Mouse (Mus musculus) forebrain, embryonic 13.5 days (tissue): Measurements from ENCODE around the gene Pigg. TPM values are rescaled to one million over a fixed set of nuclear protein-coding genes. Genes with fewer than 3 reads are reported as not detected.

ENCODE experiments used
- ATAC-seq: fragments of 200-750 bp; cut with Nextera tagmentation; 2 replicates; pipeline ENCODE4 v1.8.0; 2017
- H3K27ac ChIP-seq: fragments of 300-500 bp; sonication (generic); 2 replicates; pipeline ENCODE4 v1.5.1; 2015; ENCODE audit warnings: inconsistent platforms, mild to moderate bottlenecking, moderate library complexity
- H3K27me3 ChIP-seq: fragments of 300-500 bp; sonication (generic); 2 replicates; pipeline ENCODE4 v1.6.1; 2015; ENCODE audit warnings: mild to moderate bottlenecking, inconsistent platforms
- H3K36me3 ChIP-seq: fragments of 300-500 bp; sonication (generic); 2 replicates; pipeline ENCODE4 v1.6.1; 2015; ENCODE audit warnings: mild to moderate bottlenecking, inconsistent platforms; ENCODE audit not compliant: poor library complexity, severe bottlenecking
- H3K4me1 ChIP-seq: fragments of 300-500 bp; sonication (generic); 2 replicates; pipeline ENCODE4 v1.6.1; 2015; ENCODE audit warnings: inconsistent platforms
- H3K4me2 ChIP-seq: fragments of 300-500 bp; sonication (generic); 2 replicates; pipeline ENCODE4 v1.6.1; 2015; ENCODE audit warnings: inconsistent platforms, mild to moderate bottlenecking, moderate library complexity
- H3K4me3 ChIP-seq: fragments of 300-500 bp; sonication (generic); 2 replicates; pipeline ENCODE4 v1.5.1; 2015; ENCODE audit warnings: mild to moderate bottlenecking, inconsistent platforms
- H3K9ac ChIP-seq: fragments of 300-500 bp; sonication (generic); 2 replicates; pipeline ENCODE4 v1.6.1; 2015; ENCODE audit warnings: mild to moderate bottlenecking, inconsistent platforms
- H3K9me3 ChIP-seq: fragments of 300-500 bp; sonication (generic); replicated peaks from 2 replicates; pipeline ENCODE4 v1.6.1; 2016; ENCODE audit warnings: inconsistent platforms
- WGBS: fragments of 180-500 bp; shearing (Covaris S2); methylation state at CpG from one replicate; pipeline ENCODE4 v1.1.7; 2015; 5-methylcytosine and 5-hydroxymethylcytosine counted together
- polyA plus RNA-seq: library from polyadenylated mRNA; unstranded; fragments of >200 nt; fragmentation: Nextera tagmentation; extraction: Ambion mirVana; gene quantifications from 2 replicates; pipeline ENCODE4 v1.2.1, GENCODE M21; 2015

Gene Pigg
- polyA plus RNA-seq, 1 experiment from 2014 or later = 6.0 TPM

GRCm38 (mm10) chr5:108362330-108362729, 49.9 kb downstream of the Pigg start:
- ATAC-seq = no peak
- 32% methylated on average over 3 of the region's 3 CpGs for WGBS
- H3K4me1 ChIP-seq = peaks cover 14% of the 10 kb centered on the region
- H3K4me3 ChIP-seq = no peak overlapping the region
- no peak overlapping the region for H3K27ac ChIP-seq
- H3K36me3 ChIP-seq = no peaks in the 10 kb centered on the region
- H3K4me2 ChIP-seq = no peak overlapping the region
- no peak overlapping the region for H3K9ac ChIP-seq
- peaks cover 50% of the 10 kb centered on the region for H3K27me3 ChIP-seq
- 0 out of 2 replicates have a peak, but pooled peaks cover 5% of the 10 kb centered on the region for H3K9me3 ChIP-seq

- 2% methylated on average over 60 of the region's 60 CpGs for WGBS
- Histone ChIP-seq H3K9ac (peak overlapping the region; percentile 64), H3K4me2 (peak overlapping the region; percentile 87), H3K27me3 (peaks cover 89% of the 10 kb centered on the region), H3K4me1 (peaks cover 30% of the 10 kb centered on the region), H3K36me3 (no peaks in the 10 kb centered on the region), H3K4me3 (peak overlapping the region; percentile 58), H3K9me3 (no peaks in the 10 kb centered on the region), H3K27ac (no peak overlapping the region)
- ATAC-seq = peak; percentile 12; the same call in 1 of the 2 replicates
These were observed 54.0 kb downstream of the Pigg start for GRCm38 (mm10) chr5:108366328-108366983.

GRCm38 (mm10) chr5:108366984-108367841, 54.8 kb downstream of the Pigg start:
- H3K4me3 ChIP-seq = peak overlapping the region; percentile 58
- peaks cover 97% of the 10 kb centered on the region for H3K27me3 ChIP-seq
- peaks cover 30% of the 10 kb centered on the region for H3K4me1 ChIP-seq
- H3K9me3 ChIP-seq = no peaks in the 10 kb centered on the region
- H3K4me2 ChIP-seq = peak overlapping the region; percentile 87
- H3K36me3 ChIP-seq = no peaks in the 10 kb centered on the region
- H3K9ac ChIP-seq = peak overlapping the region; percentile 64
- ATAC-seq = peak; percentile 67
- WGBS = under 1% methylated on average over 89 of the region's 100 CpGs
- no peak overlapping the region for H3K27ac ChIP-seq

GRCm38 (mm10) chr5:108367871-108368332, 55.5 kb downstream of the Pigg start, which contains the start of gene Gm42517:
Gm42517 (minus strand) TSS chr5:108367922.
- Histone ChIP-seq H3K27me3 (peaks cover 97% of the 10 kb centered on the region), H3K9ac (peak within 1 kb of the TSS; percentile 64), H3K36me3 (no peaks in the 10 kb centered on the region), H3K4me3 (peak within 1 kb of the TSS; percentile 58), H3K27ac (no peak within 1 kb of the TSS), H3K9me3 (no peaks in the 10 kb centered on the region), H3K4me2 (peak within 1 kb of the TSS; percentile 87), H3K4me1 (peaks cover 30% of the 10 kb centered on the region)
- ATAC-seq = peak; percentile 32; the same call in 1 of the 2 replicates
- WGBS = 2% methylated on average over 20 of the region's 36 CpGs

GRCm38 (mm10) chr5:108368446-108368845, 56.0 kb downstream of the Pigg start:
- H3K27me3 ChIP-seq = peaks cover 93% of the 10 kb centered on the region
- ATAC-seq = 0 out of 2 replicates have a peak, but pooled peaks have one; percentile 3
- peaks cover 30% of the 10 kb centered on the region for H3K4me1 ChIP-seq
- H3K9ac ChIP-seq = 0 out of 2 replicates have a peak overlapping the region, but pooled peaks have one; percentile 27
- peak overlapping the region; percentile 58 for H3K4me3 ChIP-seq
- H3K4me2 ChIP-seq = peak overlapping the region; percentile 87
- WGBS = 5% methylated on average over 6 of the region's 6 CpGs
- no peaks in the 10 kb centered on the region for H3K36me3 ChIP-seq
- H3K27ac ChIP-seq = no peak overlapping the region
- H3K9me3 ChIP-seq = no peaks in the 10 kb centered on the region

- under 1% methylated on average over 49 of the region's 49 CpGs for WGBS
- H3K4me2 ChIP-seq = peak overlapping the region; percentile 87
- peak overlapping the region; percentile 58 for H3K4me3 ChIP-seq
- no peaks in the 10 kb centered on the region for H3K36me3 ChIP-seq
- peaks cover 30% of the 10 kb centered on the region for H3K4me1 ChIP-seq
- peak; percentile 50; the same call in 1 of the 2 replicates for ATAC-seq
- H3K27ac ChIP-seq = no peak overlapping the region
- no peaks in the 10 kb centered on the region for H3K9me3 ChIP-seq
- H3K27me3 ChIP-seq = peaks cover 87% of the 10 kb centered on the region
- peak overlapping the region; percentile 27; the same call in 1 of the 2 replicates for H3K9ac ChIP-seq
These were observed 56.6 kb downstream of the Pigg start for GRCm38 (mm10) chr5:108368851-108369621.

- Histone ChIP-seq H3K4me2 (no peak overlapping the region), H3K4me3 (no peak overlapping the region)
- WGBS = 2% methylated on average over 6 of the region's 6 CpGs
These were observed 57.6 kb downstream of the Pigg start for GRCm38 (mm10) chr5:108369964-108370363.

GRCm38 (mm10) chr5:108374079-108374478, 61.7 kb downstream of the Pigg start:
- Histone ChIP-seq H3K36me3 (no peaks in the 10 kb centered on the region), H3K4me2 (no peak overlapping the region), H3K4me1 (peaks cover 4% of the 10 kb centered on the region), H3K9ac (no peak overlapping the region), H3K27me3 (peaks cover 44% of the 10 kb centered on the region), H3K9me3 (no peaks in the 10 kb centered on the region), H3K27ac (no peak overlapping the region), H3K4me3 (no peak overlapping the region)
- WGBS = 68% methylated on average over 5 of the region's 5 CpGs
- ATAC-seq = no peak

More at GRCm38 (mm10) chr5:108369964-108370363, 57.6 kb downstream of the Pigg start:
- Histone ChIP-seq H3K9me3 (no peaks in the 10 kb centered on the region), H3K27ac (no peak overlapping the region), H3K9ac (no peak overlapping the region), H3K4me1 (peaks cover 30% of the 10 kb centered on the region), H3K36me3 (no peaks in the 10 kb centered on the region), H3K27me3 (peaks cover 81% of the 10 kb centered on the region)
- no peak for ATAC-seq

- WGBS = 65% methylated on average over 1 of the region's 1 CpGs
- Histone ChIP-seq H3K4me2 (no peak overlapping the region), H3K36me3 (no peaks in the 10 kb centered on the region), H3K27ac (no peak overlapping the region), H3K27me3 (peaks cover 25% of the 10 kb centered on the region), H3K4me3 (no peak overlapping the region), H3K4me1 (no peaks in the 10 kb centered on the region), H3K9ac (no peak overlapping the region), H3K9me3 (no peaks in the 10 kb centered on the region)
- ATAC-seq = no peak
These were observed 63.6 kb downstream of the Pigg start for GRCm38 (mm10) chr5:108376059-108376458.

- WGBS = 88% methylated on average over 4 of the region's 4 CpGs
- H3K27me3 ChIP-seq = peaks cover 7% of the 10 kb centered on the region; the same call in 1 of the 2 replicates
- H3K27ac ChIP-seq = no peak overlapping the region
- no peak overlapping the region for H3K4me3 ChIP-seq
- ATAC-seq = no peak
- no peaks in the 10 kb centered on the region for H3K4me1 ChIP-seq
- H3K4me2 ChIP-seq = no peak overlapping the region
- H3K9me3 ChIP-seq = no peaks in the 10 kb centered on the region
- H3K36me3 ChIP-seq = no peaks in the 10 kb centered on the region
- no peak overlapping the region for H3K9ac ChIP-seq
These were observed 65.9 kb downstream of the Pigg start for GRCm38 (mm10) chr5:108378346-108378745.

GRCm38 (mm10) chr5:108385632-108386031, 73.2 kb downstream of the Pigg start:
- Histone ChIP-seq H3K9me3 (no peaks in the 10 kb centered on the region), H3K4me3 (no peak overlapping the region), H3K9ac (no peak overlapping the region), H3K27me3 (0 out of 2 replicates have a peak, but pooled peaks cover 3% of the 10 kb centered on the region), H3K27ac (no peak overlapping the region), H3K4me2 (no peak overlapping the region), H3K36me3 (no peaks in the 10 kb centered on the region), H3K4me1 (no peaks in the 10 kb centered on the region)
- no peak for ATAC-seq
- 87% methylated on average over 2 of the region's 2 CpGs for WGBS
